Mouse (Mus musculus): ENCODE data around the gene Stab1.

GRCm38 (mm10) chr14:31131272-31131821, 37.1 kb downstream of the Stab1 start:
- TF ChIP-seq CTCF (IDR thresholded peaks at IDR 0.05; ENCODE audit: low read depth) (no peak), EP300 (IDR thresholded peaks at IDR 0.05; ENCODE audit: low read depth) (no peak)

All from liver, embryonic 14.5 days (tissue).